Mouse (Mus musculus): ENCODE measurements around the gene Tspan10. TPM values are rescaled to one million over a fixed set of nuclear protein-coding genes. Genes with fewer than 3 reads are reported as not detected.
A peak's percentile ranks its signal among the peaks of the same experiment; 100 is the strongest.
"Not testable (repeated sequence)": the region's sequence is repeated elsewhere in the genome, so short reads cannot be mapped to it uniquely, and the experiment has no call there.

The Tspan10 gene
- polyA plus RNA-seq, 2 experiments: not detected

DNA sequence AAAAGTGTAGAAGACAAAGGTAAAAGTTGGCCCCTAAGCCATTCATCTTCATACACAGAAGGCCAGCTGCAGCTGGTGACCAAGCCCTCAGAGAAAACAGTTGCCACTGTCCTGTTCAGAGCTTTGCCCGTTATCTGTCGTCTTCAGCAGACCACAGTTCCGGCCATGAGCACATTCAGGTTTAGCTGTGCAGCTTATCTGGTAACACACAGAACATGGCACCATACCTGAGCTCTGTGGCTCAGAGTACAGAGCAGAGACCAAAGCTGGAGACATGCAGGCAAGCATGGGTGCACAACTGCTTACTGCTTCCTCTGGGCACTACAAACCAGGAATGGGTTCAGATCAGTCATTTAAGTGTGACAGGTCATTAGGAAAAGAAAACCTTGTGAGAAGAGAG, 36.6 kb upstream of the Tspan10 start:
- 7% methylated on average over 3 of the region's 3 CpGs for WGBS (ENCODE audit: insufficient replicate concordance)
- peak overlapping the region; percentile 37; the same call in 1 of the 2 replicates for H3K27ac ChIP-seq
- H3K4me3 ChIP-seq (ENCODE audit: insufficient read depth in 1 of 2, low read depth in 2 of 2, low read length in 2 of 2): no peak overlapping the region
- no peak overlapping the region for H3K9ac ChIP-seq (replicated peaks)
- DNase-seq (ENCODE audit: low read depth in 3 of 3, low spot score in 3 of 3): peak; percentile 55 to 68 (median 64)
- H3K27me3 ChIP-seq (ENCODE audit: control insufficient read depth, insufficient read depth, low read length): no peaks in the 10 kb centered on the region
- H3K4me2 ChIP-seq (ENCODE audit: low read depth): peak overlapping the region; percentile 16
- peak; percentile 94 for ATAC-seq (ENCODE audit: insufficient read depth)
- H3K36me3 ChIP-seq (replicated peaks; ENCODE audit: control insufficient read depth, insufficient read depth, low read depth): peaks cover 85% of the 10 kb centered on the region
- TF ChIP-seq EP300 (IDR thresholded peaks at IDR 0.05; ENCODE audit: low read depth) (peak; percentile 85), CTCF (IDR thresholded peaks at IDR 0.05; ENCODE audit: low read depth) (no peak)
- peaks cover 9 to 17% of the 10 kb centered on the region in 2 experiments; a peak in 3 of 4 replicates for H3K4me1 ChIP-seq (replicated peaks; ENCODE audit: control insufficient read depth in 2 of 2, insufficient read depth in 2 of 2, low read length in 1 of 2)
- H3K9me3 ChIP-seq (ENCODE audit: control insufficient read depth, low read length): no peaks in the 10 kb centered on the region

DNA sequence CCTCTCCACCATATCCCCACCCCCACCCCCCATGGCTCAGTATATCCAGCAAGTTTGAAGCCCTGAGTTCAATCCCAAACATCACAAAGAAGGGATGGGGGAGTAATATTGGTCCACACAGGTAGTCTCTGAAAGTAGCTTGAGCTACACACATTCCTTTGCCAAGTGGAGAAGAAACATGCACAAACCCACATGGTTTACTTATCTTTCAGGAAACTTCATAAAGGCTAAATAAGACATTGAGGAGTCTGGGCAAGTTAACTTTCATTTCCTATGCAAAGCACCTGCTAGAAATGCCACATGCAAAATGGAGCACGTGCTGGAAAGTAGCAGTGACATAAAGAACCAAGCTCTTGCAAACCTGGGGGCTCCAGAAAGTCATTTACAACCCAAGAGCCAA, 36.0 kb upstream of the Tspan10 start:
- no peak overlapping the region for H3K27ac ChIP-seq
- 53% methylated on average over 1 of the region's 1 CpGs for WGBS (ENCODE audit: insufficient replicate concordance)
- peaks cover 85% of the 10 kb centered on the region for H3K36me3 ChIP-seq (replicated peaks; ENCODE audit: control insufficient read depth, insufficient read depth, low read depth)

DNA sequence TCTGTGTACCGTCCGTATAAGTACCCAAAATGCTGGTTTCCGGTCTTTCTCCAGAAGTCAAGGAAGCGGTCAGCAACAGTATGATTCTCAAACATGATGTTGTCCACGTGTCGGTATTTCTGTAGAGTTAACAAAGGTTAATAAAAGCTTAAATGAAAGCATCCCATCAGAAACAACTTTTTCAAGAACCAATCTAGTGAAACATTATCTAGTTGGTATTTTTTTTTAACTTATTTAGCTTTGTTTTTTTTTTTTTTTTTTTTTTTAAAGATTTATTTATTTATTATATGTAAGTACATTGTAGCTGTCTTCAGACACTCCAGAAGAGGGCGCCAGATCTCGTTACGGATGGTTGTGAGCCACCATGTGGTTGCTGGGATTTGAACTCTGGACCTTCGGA, 28.8 kb upstream of the Tspan10 start:
- H3K36me3 ChIP-seq (replicated peaks; ENCODE audit: control insufficient read depth, insufficient read depth, low read depth): peaks cover 89% of the 10 kb centered on the region
- not testable (repeated sequence) for H3K27me3 ChIP-seq (ENCODE audit: control insufficient read depth, insufficient read depth, low read length); H3K27ac ChIP-seq; H3K9me3 ChIP-seq (ENCODE audit: control insufficient read depth, low read length); H3K4me2 ChIP-seq (ENCODE audit: low read depth); H3K4me3 ChIP-seq (ENCODE audit: insufficient read depth in 1 of 2, low read depth in 2 of 2, low read length in 2 of 2); DNase-seq (ENCODE audit: low read depth in 3 of 3, low spot score in 3 of 3); H3K4me1 ChIP-seq (replicated peaks; ENCODE audit: control insufficient read depth in 2 of 2, insufficient read depth in 2 of 2, low read length in 1 of 2); ATAC-seq (ENCODE audit: insufficient read depth); H3K9ac ChIP-seq (replicated peaks)
- 91% methylated on average over 7 of the region's 10 CpGs for WGBS (ENCODE audit: insufficient replicate concordance)

More for the DNA sequence above, 36.0 kb upstream of the Tspan10 start:
- H3K4me3 ChIP-seq (ENCODE audit: insufficient read depth in 1 of 2, low read depth in 2 of 2, low read length in 2 of 2): no peak overlapping the region
- TF ChIP-seq EP300 (IDR thresholded peaks at IDR 0.05; ENCODE audit: low read depth) (no peak), CTCF (IDR thresholded peaks at IDR 0.05; ENCODE audit: low read depth) (no peak)
- H3K27me3 ChIP-seq (ENCODE audit: control insufficient read depth, insufficient read depth, low read length): no peaks in the 10 kb centered on the region
- H3K9me3 ChIP-seq (ENCODE audit: control insufficient read depth, low read length): no peaks in the 10 kb centered on the region
- ATAC-seq (ENCODE audit: insufficient read depth) (no peak), DNase-seq (ENCODE audit: low read depth in 3 of 3, low spot score in 3 of 3) (no peak)
- H3K4me2 ChIP-seq (ENCODE audit: low read depth): peak overlapping the region; percentile 16; the same call in 1 of the 2 replicates
- H3K4me1 ChIP-seq (replicated peaks; ENCODE audit: control insufficient read depth in 2 of 2, insufficient read depth in 2 of 2, low read length in 1 of 2): peaks cover 9 to 17% of the 10 kb centered on the region in 2 experiments; a peak in 3 of 4 replicates
- H3K9ac ChIP-seq (replicated peaks): no peak overlapping the region

DNA sequence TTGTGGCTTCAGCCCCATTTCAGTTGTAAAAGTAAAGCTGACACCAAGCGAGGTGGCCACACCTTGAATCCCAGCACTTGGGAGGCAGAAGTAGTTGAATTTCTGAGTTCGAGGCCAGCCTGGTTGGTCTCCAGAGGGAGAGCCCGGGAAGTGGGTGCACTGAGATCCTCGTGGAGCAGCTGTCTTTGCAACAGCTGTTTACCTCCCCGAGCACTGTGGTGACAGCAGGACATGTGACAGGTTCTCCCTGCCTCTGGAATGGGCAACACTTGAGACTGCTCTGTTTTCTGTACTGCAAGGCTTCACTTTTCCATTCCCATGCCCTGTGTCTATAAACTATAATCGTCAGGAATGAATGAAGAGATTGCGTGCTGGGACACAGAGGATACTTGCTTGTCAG, 24.6 kb upstream of the Tspan10 start:
- 88% methylated on average over 7 of the region's 7 CpGs for WGBS (ENCODE audit: insufficient replicate concordance)
- DNase-seq (ENCODE audit: low read depth in 3 of 3, low spot score in 3 of 3): no peak
- TF ChIP-seq EP300 (IDR thresholded peaks at IDR 0.05; ENCODE audit: low read depth) (no peak), CTCF (IDR thresholded peaks at IDR 0.05; ENCODE audit: low read depth) (no peak)
- Histone ChIP-seq H3K9me3 (ENCODE audit: control insufficient read depth, low read length) (no peaks in the 10 kb centered on the region), H3K36me3 (replicated peaks; ENCODE audit: control insufficient read depth, insufficient read depth, low read depth) (peaks cover 88% of the 10 kb centered on the region), H3K4me1 (replicated peaks; ENCODE audit: control insufficient read depth in 2 of 2, insufficient read depth in 2 of 2, low read length in 1 of 2) (no peaks in the 10 kb centered on the region), H3K27ac (no peak overlapping the region), H3K27me3 (ENCODE audit: control insufficient read depth, insufficient read depth, low read length) (no peaks in the 10 kb centered on the region), H3K4me3 (ENCODE audit: insufficient read depth in 1 of 2, low read depth in 2 of 2, low read length in 2 of 2) (no peak overlapping the region), H3K4me2 (ENCODE audit: low read depth) (no peak overlapping the region), H3K9ac (replicated peaks) (no peak overlapping the region)
- no peak for ATAC-seq (ENCODE audit: insufficient read depth)

DNA sequence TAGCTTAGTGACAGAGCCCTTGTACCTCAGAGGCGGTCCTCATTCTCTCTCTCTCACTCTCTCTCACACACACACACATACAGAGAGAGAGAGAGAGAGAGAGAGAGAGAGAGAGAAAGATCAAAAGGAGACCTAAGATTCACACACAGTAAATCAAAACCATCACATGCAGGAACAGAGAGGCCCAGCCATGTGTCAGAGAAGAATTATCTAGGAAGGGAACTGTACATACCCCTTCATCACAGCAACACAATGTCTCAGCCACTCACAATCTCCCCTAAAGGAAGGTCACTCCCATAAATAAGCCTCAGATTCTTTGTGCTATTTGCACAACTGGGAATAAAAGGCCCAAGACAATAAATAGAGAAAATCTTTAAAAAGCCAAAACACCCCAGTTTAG, 23.9 kb upstream of the Tspan10 start:
- Histone ChIP-seq H3K4me3 (ENCODE audit: insufficient read depth in 1 of 2, low read depth in 2 of 2, low read length in 2 of 2) (no peak overlapping the region), H3K27ac (no peak overlapping the region), H3K9ac (replicated peaks) (no peak overlapping the region), H3K4me1 (replicated peaks; ENCODE audit: control insufficient read depth in 2 of 2, insufficient read depth in 2 of 2, low read length in 1 of 2) (no peaks in the 10 kb centered on the region), H3K27me3 (ENCODE audit: control insufficient read depth, insufficient read depth, low read length) (no peaks in the 10 kb centered on the region), H3K4me2 (ENCODE audit: low read depth) (no peak overlapping the region), H3K36me3 (replicated peaks; ENCODE audit: control insufficient read depth, insufficient read depth, low read depth) (peaks cover 87% of the 10 kb centered on the region), H3K9me3 (ENCODE audit: control insufficient read depth, low read length) (no peaks in the 10 kb centered on the region)
- TF ChIP-seq CTCF (IDR thresholded peaks at IDR 0.05; ENCODE audit: low read depth) (no peak), EP300 (IDR thresholded peaks at IDR 0.05; ENCODE audit: low read depth) (no peak)
- no peak for ATAC-seq (ENCODE audit: insufficient read depth)
- 84% methylated on average over 1 of the region's 1 CpGs for WGBS (ENCODE audit: insufficient replicate concordance)
- no peak for DNase-seq (ENCODE audit: low read depth in 3 of 3, low spot score in 3 of 3)
